Mouse (Mus musculus) forebrain, embryonic 14.5 days (tissue): ENCODE data around the gene 3110009E18Rik. TPM values are rescaled to one million over a fixed set of nuclear protein-coding genes. Genes with fewer than 3 reads are reported as not detected.
A peak's percentile ranks its signal among the peaks of the same experiment; 100 is the strongest.

ENCODE experiments used
- ATAC-seq: fragments of 200-750 bp; cut with Nextera tagmentation; 2 replicates; pipeline ENCODE4 v1.8.0; 2017; ENCODE audit warnings: mild to moderate bottlenecking, moderate library complexity
- DNase-seq: peaks from one replicate; pipeline ENCODE4 v3.0.0-alpha.2; 2015; ENCODE audit warnings: low spot score
- H3K27ac ChIP-seq: fragments of 300-500 bp; sonication (generic); 2 replicates; pipeline ENCODE4 v1.5.1; 2014; ENCODE audit warnings: low read depth, mild to moderate bottlenecking, control low read depth, low read length, moderate library complexity
- H3K27me3 ChIP-seq: fragments of 300-500 bp; sonication (generic); replicated peaks from 2 replicates; pipeline ENCODE4 v1.6.1; 2014; ENCODE audit warnings: low read length, control low read depth, mixed read lengths; ENCODE audit not compliant: control insufficient read depth, insufficient read depth
- H3K36me3 ChIP-seq: fragments of 300-500 bp; sonication (generic); 2 replicates; pipeline ENCODE4 v1.6.1; 2014; ENCODE audit warnings: low read length, control low read depth; ENCODE audit not compliant: control insufficient read depth, insufficient read depth
- H3K4me1 ChIP-seq: fragments of 300-500 bp; sonication (generic); 2 replicates; pipeline ENCODE4 v1.6.1; 2014; ENCODE audit warnings: antibody characterized with exemption, low read length, control low read depth; ENCODE audit not compliant: control insufficient read depth, insufficient read depth
- H3K4me2 ChIP-seq: fragments of 300-500 bp; sonication (generic); 2 replicates; pipeline ENCODE4 v1.6.1; 2014; ENCODE audit warnings: mild to moderate bottlenecking, control low read depth, low read length
- H3K4me3 ChIP-seq: fragments of 300-500 bp; sonication (generic); 2 replicates; pipeline ENCODE4 v1.5.1; 2014; ENCODE audit warnings: low read depth, low read length, control low read depth
- H3K9ac ChIP-seq: fragments of 300-500 bp; sonication (generic); 2 replicates; pipeline ENCODE4 v1.6.1; 2014; ENCODE audit warnings: mild to moderate bottlenecking, low read length, control low read depth, moderate library complexity
- H3K9me3 ChIP-seq: fragments of 300-500 bp; sonication (generic); replicated peaks from 2 replicates; pipeline ENCODE4 v1.6.1; 2016; ENCODE audit warnings: low read length, control low read depth, mixed read lengths; ENCODE audit not compliant: control insufficient read depth
- WGBS: fragments of 180-500 bp; shearing (Covaris S2); extraction: QIAGEN DNeasy Blood & Tissue Kit; methylation state at CpG from one replicate; pipeline ENCODE4 v1.1.7; 2014; 5-methylcytosine and 5-hydroxymethylcytosine counted together
- polyA plus RNA-seq: library from polyadenylated mRNA; unstranded; fragments of >200 nt; fragmentation: Nextera tagmentation; extraction: Ambion mirVana; gene quantifications from 2 replicates; pipeline ENCODE4 v1.2.1, GENCODE M21; 2014

3110009E18Rik gene
- polyA plus RNA-seq, result 25.9 and 27.3 TPM in 2 replicates

DNA sequence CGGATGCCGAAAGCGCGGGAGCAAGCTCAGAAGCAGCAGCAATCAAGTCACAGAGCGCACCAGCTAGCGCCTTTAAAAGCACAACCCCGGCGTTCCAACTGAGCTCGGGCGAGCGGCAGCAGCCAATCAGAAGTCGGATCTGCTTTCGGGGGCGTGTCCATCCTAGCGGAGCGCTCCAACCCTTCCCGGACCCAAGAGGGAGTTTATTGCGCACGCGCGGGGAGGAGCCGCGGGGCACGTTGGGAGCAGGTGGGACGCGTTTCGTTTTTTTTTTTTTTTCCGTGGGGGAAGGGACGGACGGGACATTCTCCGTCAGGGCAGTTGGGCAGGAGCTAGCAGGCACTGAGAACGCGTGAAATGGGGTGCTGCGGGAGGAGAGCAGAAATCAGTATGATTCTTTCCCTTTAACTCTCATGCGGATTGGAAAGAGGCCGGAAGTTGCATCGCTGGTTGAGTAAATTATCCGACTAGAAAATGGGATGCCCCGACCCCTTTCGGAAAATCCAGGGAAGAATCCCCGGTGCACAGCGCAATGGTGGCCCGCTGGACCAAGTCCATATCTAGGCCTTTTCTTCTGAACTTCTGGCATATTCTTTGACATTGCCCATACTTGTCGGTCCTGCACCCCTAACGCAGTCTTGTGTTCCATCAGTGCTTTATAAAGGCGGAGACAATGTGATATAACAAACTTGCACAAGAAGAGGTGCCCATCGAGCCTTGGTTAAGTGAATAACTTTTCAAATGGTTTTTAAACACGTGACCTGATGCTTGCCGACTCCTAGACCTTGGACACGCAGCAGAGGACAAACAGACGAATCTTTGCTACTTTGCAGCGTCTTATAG lies at the start of gene 3110009E18Rik, which contains the start of gene Dbi:
Gene 3110009E18Rik (plus strand): TSS at position 219 of the 843 bp plus-strand sequence.
Gene Dbi (minus strand): TSS at position 110 of the 843 bp plus-strand sequence.
- DNase-seq (peak; percentile 99), ATAC-seq (peak; percentile 95)
- H3K4me2 ChIP-seq, result peak within 1 kb of the TSS; percentile 78
- H3K9me3 ChIP-seq, result no peaks in the 10 kb centered on the region
- H3K9ac ChIP-seq, result peak within 1 kb of the TSS; percentile 74
- WGBS, result 2% methylated on average over 51 of the region's 52 CpGs
- H3K4me3 ChIP-seq, result peak within 1 kb of the TSS; percentile 66
- H3K4me1 ChIP-seq, result peaks cover 13% of the 10 kb centered on the region; the same call in 1 of the 2 replicates
- peak within 1 kb of the TSS; percentile 87 for H3K27ac ChIP-seq
- H3K27me3 ChIP-seq, result no peaks in the 10 kb centered on the region
- 0 out of 2 replicates have a peak, but pooled peaks cover 3% of the 10 kb centered on the region for H3K36me3 ChIP-seq

DNA sequence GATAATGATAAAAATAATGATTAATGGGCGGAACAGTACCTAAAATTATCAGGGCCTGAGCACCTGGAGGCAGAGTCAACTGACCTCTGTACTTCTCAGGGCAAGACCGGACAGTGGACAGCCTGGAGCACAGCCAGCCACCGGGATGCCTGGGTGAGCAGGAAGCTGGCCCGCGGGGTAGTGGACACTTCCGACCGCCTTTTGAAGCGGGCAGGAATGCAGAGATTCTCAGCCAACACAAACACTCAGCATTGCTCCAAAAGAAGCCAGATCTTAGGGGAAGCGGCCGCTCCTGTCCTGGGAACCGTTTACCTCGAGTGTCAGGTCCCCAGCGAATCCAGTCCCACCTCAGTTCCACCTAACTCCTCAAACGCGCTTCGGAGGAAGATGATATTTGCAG lies 48.1 kb upstream of the 3110009E18Rik start:
- H3K4me1 ChIP-seq, result peaks cover 6% of the 10 kb centered on the region
- H3K4me3 ChIP-seq, result peak overlapping the region; percentile 27
- ATAC-seq (no peak), DNase-seq (no peak)
- no peak overlapping the region for H3K27ac ChIP-seq
- peak overlapping the region; percentile 50 for H3K9ac ChIP-seq
- 15% methylated on average over 16 of the region's 16 CpGs for WGBS
- H3K36me3 ChIP-seq, result no peaks in the 10 kb centered on the region
- peak overlapping the region; percentile 70 for H3K4me2 ChIP-seq
- no peaks in the 10 kb centered on the region for H3K9me3 ChIP-seq
- peaks cover 17% of the 10 kb centered on the region; the same call in 1 of the 2 replicates for H3K27me3 ChIP-seq

DNA sequence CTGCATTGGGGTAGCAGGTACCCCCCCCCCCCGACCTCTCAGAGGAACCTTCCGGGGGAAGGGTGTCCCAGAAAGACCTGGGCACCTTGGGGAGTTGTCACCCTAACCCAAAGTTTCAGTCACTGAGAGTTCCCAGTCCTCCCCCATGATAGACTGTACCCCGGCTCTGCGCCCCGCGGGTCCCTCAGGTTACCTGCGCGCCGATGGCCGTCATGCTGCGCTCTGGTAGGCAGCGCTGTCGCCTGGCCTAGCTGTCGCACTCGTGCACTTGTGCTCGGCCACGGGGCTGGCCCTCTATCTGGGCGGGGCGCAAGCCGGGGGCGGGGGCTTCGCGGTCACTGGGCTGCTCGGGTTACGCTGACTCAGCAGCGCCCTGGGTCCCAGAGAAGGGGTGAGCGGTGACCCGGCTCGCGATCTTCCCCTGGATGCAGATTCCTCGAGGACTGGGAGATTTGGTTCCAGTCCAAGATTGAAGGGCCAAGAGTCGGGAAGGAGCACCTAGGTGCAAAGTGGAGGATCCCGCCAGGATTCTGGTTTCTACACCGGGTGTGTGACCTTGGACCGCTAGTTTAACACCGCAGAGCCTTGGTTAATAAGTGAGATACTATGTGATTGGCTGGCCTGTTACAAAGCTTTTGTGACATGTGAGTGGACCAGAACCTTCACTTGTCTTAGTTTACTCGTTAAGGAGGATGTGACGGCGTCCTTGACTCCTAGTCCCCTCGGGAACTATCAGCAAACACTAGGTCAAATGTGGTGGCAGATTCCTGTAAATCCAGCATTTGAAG lies 47.3 kb upstream of the 3110009E18Rik start, which contains the start of gene Tmem37:
Gene Tmem37 (minus strand): TSS at position 556 of the 788 bp plus-strand sequence.
- H3K27me3 ChIP-seq, result peaks cover 17% of the 10 kb centered on the region; the same call in 1 of the 2 replicates
- WGBS, result 2% methylated on average over 40 of the region's 40 CpGs
- peak; percentile 51 for DNase-seq

DNA sequence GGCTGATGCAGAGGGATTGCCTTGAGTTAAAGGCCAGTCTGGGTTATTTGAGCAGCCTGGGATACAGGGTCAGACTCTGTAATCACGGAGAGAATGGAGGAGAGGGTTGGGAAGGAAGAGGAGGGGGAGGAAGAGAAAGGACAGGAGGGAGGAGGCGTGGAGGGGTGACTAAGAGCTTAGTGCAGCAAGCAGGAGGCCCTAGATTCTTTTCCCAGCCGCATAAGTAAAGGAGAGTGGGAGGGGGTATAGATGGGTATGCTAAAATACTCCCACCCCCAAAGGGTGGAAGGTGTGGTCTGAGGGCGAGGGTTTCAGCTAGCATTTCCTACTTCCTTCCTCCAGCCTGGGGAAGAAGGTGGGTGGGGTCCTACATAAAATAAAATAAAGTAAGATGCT lies 46.7 kb upstream of the 3110009E18Rik start:
- ATAC-seq (no peak), DNase-seq (no peak)
- Histone ChIP-seq H3K9me3 (no peaks in the 10 kb centered on the region), H3K4me3 (no peak overlapping the region), H3K4me1 (peaks cover 6% of the 10 kb centered on the region), H3K9ac (no peak overlapping the region), H3K27ac (no peak overlapping the region), H3K27me3 (peaks cover 17% of the 10 kb centered on the region; the same call in 1 of the 2 replicates), H3K36me3 (no peaks in the 10 kb centered on the region), H3K4me2 (peak overlapping the region; percentile 70)
- 26% methylated on average over 4 of the region's 4 CpGs for WGBS

More for the DNA sequence above, 47.3 kb upstream of the 3110009E18Rik start, which contains the start of gene Tmem37:
- H3K4me1 ChIP-seq, result peaks cover 6% of the 10 kb centered on the region
- H3K9me3 ChIP-seq, result no peaks in the 10 kb centered on the region
- H3K27ac ChIP-seq, result no peak within 1 kb of the TSS
- peak within 1 kb of the TSS; percentile 27 for H3K4me3 ChIP-seq
- ATAC-seq, result peak; percentile 61
- peak within 1 kb of the TSS; percentile 70 for H3K4me2 ChIP-seq
- peak within 1 kb of the TSS; percentile 50 for H3K9ac ChIP-seq
- H3K36me3 ChIP-seq, result no peaks in the 10 kb centered on the region

DNA sequence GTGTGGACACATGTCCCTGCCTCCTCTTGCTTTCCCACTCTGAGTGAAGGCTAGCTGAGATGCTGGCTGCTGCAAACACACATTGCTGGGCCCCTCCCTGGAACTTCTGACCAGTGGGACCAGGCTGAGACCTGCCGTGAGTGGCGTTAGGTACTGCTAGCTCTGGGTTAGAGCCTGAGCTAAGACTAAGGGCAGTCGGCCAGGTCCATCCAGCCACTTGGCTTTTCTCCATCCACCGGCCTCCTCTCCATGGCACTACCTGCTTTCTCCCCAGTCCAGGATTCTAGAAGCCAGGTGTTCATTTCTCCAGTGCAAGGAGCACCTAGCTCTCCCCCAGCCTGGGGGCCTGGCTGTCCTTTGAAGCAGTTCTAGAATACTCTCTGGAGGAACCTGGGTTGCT lies 46.1 kb upstream of the 3110009E18Rik start:
- Histone ChIP-seq H3K4me2 (no peak overlapping the region), H3K36me3 (no peaks in the 10 kb centered on the region), H3K27me3 (peaks cover 17% of the 10 kb centered on the region; the same call in 1 of the 2 replicates), H3K27ac (no peak overlapping the region), H3K9me3 (no peaks in the 10 kb centered on the region), H3K9ac (no peak overlapping the region), H3K4me3 (no peak overlapping the region), H3K4me1 (peaks cover 6% of the 10 kb centered on the region)
- WGBS, result 76% methylated on average over 4 of the region's 4 CpGs
- ATAC-seq (no peak), DNase-seq (no peak)

DNA sequence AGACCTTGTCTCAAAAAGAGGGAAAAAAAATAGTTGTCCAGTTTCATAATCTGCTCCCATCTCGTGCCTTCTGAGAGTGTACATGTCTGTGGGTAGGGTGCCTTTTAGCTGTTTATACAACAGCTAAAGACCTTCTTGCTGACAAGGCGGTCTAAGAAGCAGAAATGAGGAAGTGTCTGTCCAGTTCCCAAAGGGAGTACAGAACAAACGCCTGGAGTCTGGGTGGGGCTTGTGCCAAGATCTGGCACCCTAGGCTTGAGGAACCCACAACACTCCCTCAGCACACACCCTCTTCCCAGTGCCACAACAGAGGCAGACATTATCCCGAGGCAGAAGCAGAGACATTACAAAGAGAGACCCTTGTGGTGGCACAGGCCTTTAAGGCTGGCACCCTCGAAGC lies 45.5 kb upstream of the 3110009E18Rik start:
- H3K27me3 ChIP-seq, result peaks cover 17% of the 10 kb centered on the region; the same call in 1 of the 2 replicates
- H3K27ac ChIP-seq, result no peak overlapping the region
- DNase-seq, result no peak
- peaks cover 6% of the 10 kb centered on the region for H3K4me1 ChIP-seq
- no peak overlapping the region for H3K4me3 ChIP-seq
- ATAC-seq, result no peak
- 77% methylated on average over 5 of the region's 5 CpGs for whole genome bisulfite sequencing
- no peaks in the 10 kb centered on the region for H3K9me3 ChIP-seq
- no peak overlapping the region for H3K9ac ChIP-seq
- H3K4me2 ChIP-seq, result no peak overlapping the region
- no peaks in the 10 kb centered on the region for H3K36me3 ChIP-seq

DNA sequence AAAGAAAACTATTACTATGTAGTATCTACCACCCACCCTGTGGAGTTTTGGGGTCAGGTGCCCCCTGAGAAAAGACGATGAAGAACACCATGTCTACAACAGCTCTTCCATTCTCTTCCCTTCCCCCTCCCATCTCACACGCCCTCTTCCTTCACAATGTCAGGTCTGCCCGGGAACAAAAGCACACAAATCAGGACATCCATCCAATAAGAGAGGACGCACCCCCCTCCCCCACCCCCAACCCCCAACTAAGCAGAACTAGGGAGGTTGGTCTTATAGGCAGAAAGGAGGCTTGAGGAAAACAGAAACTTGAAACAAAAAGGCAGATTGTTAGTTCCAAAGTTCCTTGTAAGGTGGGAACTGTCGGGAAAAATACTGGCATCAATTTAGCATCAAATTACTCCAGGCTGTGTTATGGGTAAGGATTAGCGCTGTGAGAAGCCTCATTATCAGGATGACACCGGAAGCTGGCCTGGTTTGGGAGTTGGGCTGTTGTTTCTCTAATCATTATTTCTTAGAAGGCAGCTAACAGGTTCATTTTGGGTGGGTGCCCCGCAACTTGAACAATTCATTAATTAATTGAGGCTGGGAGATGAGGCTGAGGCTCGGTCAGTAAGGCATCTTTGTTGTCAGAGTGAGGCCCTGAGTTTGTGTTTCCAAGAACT lies 43.1 kb upstream of the 3110009E18Rik start:
- no peaks in the 10 kb centered on the region for H3K9me3 ChIP-seq
- H3K4me1 ChIP-seq, result peaks cover 6% of the 10 kb centered on the region
- H3K9ac ChIP-seq, result no peak overlapping the region
- ATAC-seq (no peak), DNase-seq (peak; percentile 42)
- H3K4me3 ChIP-seq, result no peak overlapping the region
- H3K27me3 ChIP-seq, result 0 out of 2 replicates have a peak, but pooled peaks cover 14% of the 10 kb centered on the region
- no peaks in the 10 kb centered on the region for H3K36me3 ChIP-seq
- no peak overlapping the region for H3K27ac ChIP-seq
- no peak overlapping the region for H3K4me2 ChIP-seq
- 2% methylated on average over 9 of the region's 9 CpGs for WGBS

DNA sequence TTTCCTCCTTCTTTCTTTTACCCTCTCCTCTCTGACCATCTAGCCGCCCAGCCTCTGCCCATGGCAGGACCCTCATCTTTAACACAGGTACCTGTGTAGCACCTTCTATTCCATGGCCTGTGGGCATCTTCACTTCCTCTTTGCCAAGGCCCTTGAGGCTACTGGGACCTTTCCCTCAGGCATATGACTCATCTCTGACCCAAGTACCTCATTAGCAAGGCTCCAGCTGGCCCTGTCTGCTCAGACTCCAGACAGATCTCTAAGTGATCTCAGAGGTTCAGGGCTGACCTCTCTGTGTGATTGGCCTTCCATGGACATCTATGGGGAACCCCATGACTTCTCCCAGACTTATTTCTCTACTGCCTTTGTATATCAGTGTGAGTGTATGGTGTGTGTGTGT lies 40.4 kb upstream of the 3110009E18Rik start:
- DNase-seq (no peak), ATAC-seq (no peak)
- H3K9me3 ChIP-seq, result no peaks in the 10 kb centered on the region
- no peaks in the 10 kb centered on the region for H3K36me3 ChIP-seq
- no peaks in the 10 kb centered on the region for H3K27me3 ChIP-seq
- H3K4me1 ChIP-seq, result no peaks in the 10 kb centered on the region
- H3K27ac ChIP-seq, result no peak overlapping the region
- H3K4me2 ChIP-seq, result no peak overlapping the region
- H3K9ac ChIP-seq, result no peak overlapping the region
- no peak overlapping the region for H3K4me3 ChIP-seq
- WGBS, result 100% methylated on average over 1 of the region's 1 CpGs
